Mouse (Mus musculus) liver, embryonic 13.5 days (tissue): ENCODE measurements around the gene Zfp568. TPM values are rescaled to one million over a fixed set of nuclear protein-coding genes. Genes with fewer than 3 reads are reported as not detected.

ENCODE experiments used
- ATAC-seq: fragments of 200-750 bp; cut with Nextera tagmentation; 2 replicates; pipeline ENCODE4 v1.8.0; 2017; ENCODE audit warnings: low read depth, mild to moderate bottlenecking, moderate number of reproducible peaks, moderate library complexity
- DNase-seq: peaks from one replicate; pipeline ENCODE4 v3.0.0; 2022
- H3K27ac ChIP-seq: fragments of 300-500 bp; sonication (generic); 2 replicates; pipeline ENCODE4 v1.5.1; 2015; ENCODE audit warnings: moderate library complexity, mild to moderate bottlenecking, inconsistent platforms
- H3K27me3 ChIP-seq: fragments of 300-500 bp; sonication (generic); 2 replicates; pipeline ENCODE4 v1.6.1; 2015; ENCODE audit warnings: mild to moderate bottlenecking, inconsistent platforms
- H3K36me3 ChIP-seq: fragments of 300-500 bp; sonication (generic); 2 replicates; pipeline ENCODE4 v1.6.1; 2015; ENCODE audit warnings: mild to moderate bottlenecking, inconsistent platforms
- H3K4me1 ChIP-seq: fragments of 300-500 bp; sonication (generic); replicated peaks from 2 replicates; pipeline ENCODE4 v1.6.1; 2015; ENCODE audit warnings: inconsistent platforms
- H3K4me2 ChIP-seq: fragments of 300-500 bp; sonication (generic); 2 replicates; pipeline ENCODE4 v1.6.1; 2015; ENCODE audit warnings: inconsistent platforms, mild to moderate bottlenecking, moderate library complexity
- H3K4me3 ChIP-seq: fragments of 300-500 bp; sonication (generic); replicated peaks from 2 replicates; pipeline ENCODE4 v1.5.1; 2015; ENCODE audit warnings: mild to moderate bottlenecking, inconsistent platforms
- H3K9ac ChIP-seq: fragments of 300-500 bp; sonication (generic); 2 replicates; pipeline ENCODE4 v1.6.1; 2015; ENCODE audit warnings: mild to moderate bottlenecking, inconsistent platforms
- H3K9me3 ChIP-seq: fragments of 300-500 bp; sonication (generic); replicated peaks from 2 replicates; pipeline ENCODE4 v1.6.1; 2016; ENCODE audit warnings: inconsistent platforms
- whole genome bisulfite sequencing: fragments of 180-500 bp; shearing (Covaris S2); methylation state at CpG from one replicate; pipeline ENCODE4 v1.1.7; 2015; ENCODE audit not compliant: insufficient replicate concordance; 5-methylcytosine and 5-hydroxymethylcytosine counted together
- polyA plus RNA-seq: library from polyadenylated mRNA; unstranded; fragments of >200 nt; fragmentation: Nextera tagmentation; extraction: Ambion mirVana; gene quantifications from 2 replicates; pipeline ENCODE4 v1.2.1, GENCODE M21; 2015

Zfp568 gene
- polyA plus RNA-seq, 1 experiment from 2014 or later, result 8.5 TPM

DNA sequence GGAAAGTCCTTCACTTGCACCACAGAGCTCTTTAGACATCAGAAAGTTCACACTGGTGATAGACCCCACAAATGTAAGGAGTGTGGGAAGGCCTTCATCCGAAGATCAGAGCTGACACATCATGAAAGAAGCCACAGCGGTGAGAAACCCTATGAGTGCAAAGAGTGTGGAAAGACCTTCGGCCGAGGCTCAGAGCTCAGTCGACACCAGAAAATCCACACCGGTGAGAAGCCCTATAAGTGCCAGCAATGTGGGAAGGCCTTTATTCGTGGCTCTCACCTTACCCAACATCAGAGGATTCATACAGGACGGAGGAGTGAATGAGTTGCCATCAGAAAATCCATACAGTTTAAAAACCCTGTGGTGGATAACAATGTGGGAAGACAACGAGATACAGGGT, 39.6 kb downstream of the Zfp568 start:
- Histone ChIP-seq H3K27me3 (no peaks in the 10 kb centered on the region), H3K9me3 (no peaks in the 10 kb centered on the region; the same call in 1 of the 2 replicates), H3K4me3 (no peak overlapping the region), H3K4me2 (no peak overlapping the region), H3K27ac (no peak overlapping the region), H3K9ac (no peak overlapping the region), H3K4me1 (no peaks in the 10 kb centered on the region), H3K36me3 (peaks cover 78% of the 10 kb centered on the region)
- DNase-seq, result no peak
- no peak for ATAC-seq
- WGBS, result 87% methylated on average over 9 of the region's 9 CpGs

DNA sequence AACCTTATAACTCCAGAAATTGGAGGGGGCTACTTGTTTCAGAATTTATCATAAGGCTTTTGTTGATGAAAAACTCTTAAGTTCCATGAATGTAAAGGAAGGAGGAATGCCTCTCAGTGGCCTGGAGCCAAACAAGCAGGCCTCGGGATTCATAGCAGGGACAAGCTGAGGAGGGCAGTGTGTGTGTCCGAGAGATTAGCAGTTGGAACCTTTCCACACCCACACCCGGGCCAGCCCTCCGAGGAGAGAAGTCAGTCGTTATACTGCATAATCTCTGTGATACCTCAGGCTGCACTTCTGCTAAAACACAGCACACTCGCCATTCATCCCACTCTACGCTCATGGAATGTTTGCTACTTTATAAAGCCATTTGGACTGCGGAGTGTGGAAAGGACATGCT, 40.0 kb downstream of the Zfp568 start:
- Histone ChIP-seq H3K4me2 (no peak overlapping the region), H3K27ac (no peak overlapping the region), H3K9ac (no peak overlapping the region), H3K9me3 (no peaks in the 10 kb centered on the region; the same call in 1 of the 2 replicates), H3K36me3 (peaks cover 73% of the 10 kb centered on the region), H3K4me1 (no peaks in the 10 kb centered on the region), H3K4me3 (no peak overlapping the region), H3K27me3 (no peaks in the 10 kb centered on the region)
- WGBS, result 68% methylated on average over 8 of the region's 8 CpGs
- ATAC-seq, result no peak
- DNase-seq, result no peak

DNA sequence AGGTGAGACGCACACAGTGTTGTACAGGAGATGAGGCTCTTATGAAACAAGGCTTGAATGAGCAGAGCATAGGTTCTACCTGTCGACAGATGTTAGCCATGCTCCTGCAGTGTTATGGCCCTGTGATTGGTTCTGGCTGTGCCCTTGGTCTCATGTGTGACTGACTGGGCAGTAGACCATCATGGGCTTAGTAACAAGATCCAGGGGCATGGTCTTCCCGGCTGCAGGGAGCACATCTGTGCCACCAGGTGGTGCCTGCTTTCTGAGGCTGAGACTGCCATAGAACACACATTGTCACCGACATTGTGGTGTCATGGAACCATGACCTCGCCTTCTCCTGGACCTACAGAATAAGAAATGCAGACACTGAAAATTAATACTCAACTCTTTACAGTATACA, 41.6 kb downstream of the Zfp568 start:
- peaks cover 61% of the 10 kb centered on the region for H3K36me3 ChIP-seq
- no peak overlapping the region for H3K9ac ChIP-seq
- H3K27ac ChIP-seq, result no peak overlapping the region
- no peak overlapping the region for H3K4me3 ChIP-seq
- H3K4me1 ChIP-seq, result no peaks in the 10 kb centered on the region
- 74% methylated on average over 5 of the region's 5 CpGs for WGBS
- H3K9me3 ChIP-seq, result no peaks in the 10 kb centered on the region; the same call in 1 of the 2 replicates
- H3K27me3 ChIP-seq, result no peaks in the 10 kb centered on the region
- no peak for ATAC-seq
- no peak for DNase-seq
- no peak overlapping the region for H3K4me2 ChIP-seq

DNA sequence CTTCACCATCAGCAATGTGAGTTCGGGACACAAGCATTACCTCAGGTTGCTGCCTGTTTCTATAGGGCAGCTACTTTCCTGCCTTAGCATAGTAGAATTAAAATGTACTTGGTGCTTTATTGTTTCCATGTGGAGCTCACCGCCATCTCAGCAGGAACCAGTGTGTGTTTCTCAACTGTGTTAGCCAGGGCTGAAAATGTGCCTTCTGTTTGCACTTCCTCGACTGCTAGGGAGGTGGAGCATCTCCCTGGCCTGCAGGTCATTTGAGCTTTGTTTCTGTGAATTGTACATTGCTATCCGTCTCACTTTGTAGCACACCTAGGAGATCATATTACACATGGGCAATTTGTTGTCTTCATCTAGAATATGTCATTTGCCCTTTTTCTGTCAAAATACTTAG, 43.6 kb downstream of the Zfp568 start:
- no peak overlapping the region for H3K4me3 ChIP-seq
- ATAC-seq (no peak), DNase-seq (no peak)
- peaks cover 46% of the 10 kb centered on the region for H3K36me3 ChIP-seq
- no peaks in the 10 kb centered on the region for H3K27me3 ChIP-seq
- no peak overlapping the region for H3K9ac ChIP-seq
- no peaks in the 10 kb centered on the region for H3K4me1 ChIP-seq
- WGBS, result 76% methylated on average over 4 of the region's 4 CpGs
- no peak overlapping the region for H3K4me2 ChIP-seq
- no peaks in the 10 kb centered on the region; the same call in 1 of the 2 replicates for H3K9me3 ChIP-seq
- H3K27ac ChIP-seq, result no peak overlapping the region

DNA sequence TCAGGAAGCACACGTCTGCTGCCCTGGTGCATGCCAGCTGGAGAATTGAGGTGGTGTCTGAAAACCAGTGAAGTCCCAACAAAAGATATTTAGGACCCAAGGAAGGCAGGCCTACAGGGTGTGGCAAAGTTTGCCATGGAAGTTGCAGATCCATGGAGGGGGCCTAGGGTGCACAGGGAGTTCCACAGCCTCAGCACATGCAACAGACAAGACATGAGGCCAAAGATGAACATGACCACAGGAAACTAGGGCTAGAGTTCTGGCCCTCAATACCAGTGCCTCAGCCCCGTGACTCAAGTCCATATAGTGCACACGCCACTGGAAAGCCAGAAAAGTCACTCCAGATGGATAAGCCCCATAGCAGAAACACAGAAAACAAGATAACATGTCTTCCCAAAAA, 44.8 kb downstream of the Zfp568 start:
- no peaks in the 10 kb centered on the region for H3K4me1 ChIP-seq
- H3K4me2 ChIP-seq, result no peak overlapping the region
- no peaks in the 10 kb centered on the region; the same call in 1 of the 2 replicates for H3K9me3 ChIP-seq
- no peak for ATAC-seq
- no peaks in the 10 kb centered on the region for H3K27me3 ChIP-seq
- no peak for DNase-seq
- WGBS, result 70% methylated on average over 3 of the region's 3 CpGs
- peaks cover 33% of the 10 kb centered on the region for H3K36me3 ChIP-seq
- H3K27ac ChIP-seq, result no peak overlapping the region
- no peak overlapping the region for H3K4me3 ChIP-seq
- no peak overlapping the region for H3K9ac ChIP-seq

DNA sequence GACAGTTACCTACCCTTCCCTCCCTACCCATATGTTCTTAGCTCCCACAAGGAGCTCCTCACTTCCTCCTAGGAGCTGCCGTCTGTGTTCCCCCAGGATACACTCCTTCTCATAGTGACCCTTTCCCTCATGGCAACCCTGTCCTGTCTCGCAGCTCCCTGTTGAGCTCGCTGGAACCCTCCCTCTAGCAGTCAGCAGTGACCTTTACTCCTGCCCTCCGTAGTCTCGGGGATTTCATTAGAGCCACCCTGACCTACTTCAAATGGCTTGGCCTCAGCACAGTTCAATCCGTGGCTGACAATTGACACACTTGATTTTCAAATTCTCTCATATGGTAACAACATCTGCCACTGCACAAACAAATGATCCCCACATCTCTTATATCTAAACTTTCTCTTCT, 46.9 kb downstream of the Zfp568 start:
- peaks cover 14% of the 10 kb centered on the region for H3K36me3 ChIP-seq
- H3K9ac ChIP-seq, result no peak overlapping the region
- whole genome bisulfite sequencing, result 27% methylated on average over 6 of the region's 6 CpGs
- no peaks in the 10 kb centered on the region for H3K27me3 ChIP-seq
- H3K27ac ChIP-seq, result no peak overlapping the region
- peaks cover 6% of the 10 kb centered on the region; the same call in 1 of the 2 replicates for H3K4me1 ChIP-seq
- DNase-seq (no peak), ATAC-seq (no peak)
- no peaks in the 10 kb centered on the region for H3K9me3 ChIP-seq
- no peak overlapping the region for H3K4me3 ChIP-seq
- no peak overlapping the region for H3K4me2 ChIP-seq

DNA sequence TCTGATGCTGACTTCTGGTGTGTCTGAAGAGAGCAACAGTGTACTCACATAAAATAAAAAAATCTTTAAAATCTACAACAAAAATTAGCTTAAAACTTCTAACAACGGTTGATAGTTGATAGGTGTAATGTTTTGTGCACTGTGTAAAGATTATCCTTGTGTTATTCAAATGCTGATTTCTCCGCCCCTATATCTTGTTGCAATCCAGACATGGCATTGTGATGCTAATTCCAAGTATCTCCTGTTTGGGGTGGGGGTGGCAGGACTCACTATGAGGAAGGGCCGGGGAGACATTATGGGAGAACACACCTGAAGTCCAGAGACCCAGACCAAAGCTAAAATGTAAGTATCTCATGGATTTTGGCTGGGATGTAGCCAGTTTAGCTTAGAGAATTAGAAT, 47.6 kb downstream of the Zfp568 start:
- Histone ChIP-seq H3K27ac (no peak overlapping the region), H3K9ac (no peak overlapping the region), H3K36me3 (peaks cover 9% of the 10 kb centered on the region), H3K9me3 (no peaks in the 10 kb centered on the region), H3K27me3 (no peaks in the 10 kb centered on the region), H3K4me2 (no peak overlapping the region), H3K4me3 (no peak overlapping the region), H3K4me1 (peaks cover 6% of the 10 kb centered on the region; the same call in 1 of the 2 replicates)
- no peak for ATAC-seq
- no peak for DNase-seq
- 73% methylated on average over 3 of the region's 3 CpGs for WGBS

DNA sequence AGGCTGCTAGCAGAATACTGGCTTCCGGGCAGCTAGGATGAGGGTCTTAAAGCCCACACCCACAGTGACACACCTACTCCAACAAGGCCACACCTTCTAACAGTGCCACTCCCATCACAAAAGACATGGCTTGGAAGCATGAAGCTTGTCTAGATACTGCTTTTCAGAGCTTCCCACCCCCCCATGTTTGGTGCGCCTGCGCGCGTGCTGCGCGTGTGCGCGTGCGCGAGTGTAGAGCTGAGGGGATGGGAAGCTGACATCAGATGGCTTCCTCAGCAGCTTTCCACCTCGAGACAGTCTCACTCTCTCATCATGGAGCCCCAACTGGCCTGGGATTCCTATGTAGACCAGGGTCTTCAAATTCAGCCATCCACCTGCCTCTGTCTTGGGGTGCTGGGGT, 50.6 kb downstream of the Zfp568 start:
- H3K4me1 ChIP-seq, result peaks cover 6% of the 10 kb centered on the region; the same call in 1 of the 2 replicates
- no peak overlapping the region for H3K9ac ChIP-seq
- no peak overlapping the region for H3K27ac ChIP-seq
- H3K27me3 ChIP-seq, result no peaks in the 10 kb centered on the region
- DNase-seq (no peak), ATAC-seq (no peak)
- H3K4me3 ChIP-seq, result no peak overlapping the region
- WGBS, result 84% methylated on average over 12 of the region's 12 CpGs
- H3K4me2 ChIP-seq, result no peak overlapping the region
- no peaks in the 10 kb centered on the region for H3K9me3 ChIP-seq
- H3K36me3 ChIP-seq, result no peaks in the 10 kb centered on the region

DNA sequence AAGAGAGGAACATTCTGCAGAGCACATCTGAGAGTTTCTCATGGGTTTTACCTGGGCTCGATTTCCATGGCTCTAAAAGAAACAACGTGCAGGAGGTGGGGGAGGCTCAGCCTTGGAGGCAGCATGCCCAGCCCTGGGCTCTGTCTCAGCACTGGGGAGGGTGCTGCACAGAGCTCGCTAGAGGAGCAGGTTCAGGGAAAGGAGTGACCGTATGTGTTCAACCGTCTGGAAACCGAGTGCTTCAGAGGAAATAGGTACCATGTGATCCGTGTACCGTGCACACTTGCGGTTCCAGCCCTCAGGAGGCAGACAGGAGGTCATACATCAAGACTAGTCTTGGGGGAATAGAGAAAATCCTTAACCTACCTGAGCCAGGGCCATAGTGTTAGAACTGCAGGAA, 60.6 kb downstream of the Zfp568 start:
- Histone ChIP-seq H3K36me3 (no peaks in the 10 kb centered on the region), H3K4me3 (no peak overlapping the region), H3K27ac (no peak overlapping the region), H3K9ac (no peak overlapping the region), H3K4me1 (no peaks in the 10 kb centered on the region), H3K9me3 (no peaks in the 10 kb centered on the region), H3K4me2 (no peak overlapping the region), H3K27me3 (no peaks in the 10 kb centered on the region)
- 52% methylated on average over 9 of the region's 9 CpGs for WGBS
- no peak for DNase-seq
- ATAC-seq, result no peak

DNA sequence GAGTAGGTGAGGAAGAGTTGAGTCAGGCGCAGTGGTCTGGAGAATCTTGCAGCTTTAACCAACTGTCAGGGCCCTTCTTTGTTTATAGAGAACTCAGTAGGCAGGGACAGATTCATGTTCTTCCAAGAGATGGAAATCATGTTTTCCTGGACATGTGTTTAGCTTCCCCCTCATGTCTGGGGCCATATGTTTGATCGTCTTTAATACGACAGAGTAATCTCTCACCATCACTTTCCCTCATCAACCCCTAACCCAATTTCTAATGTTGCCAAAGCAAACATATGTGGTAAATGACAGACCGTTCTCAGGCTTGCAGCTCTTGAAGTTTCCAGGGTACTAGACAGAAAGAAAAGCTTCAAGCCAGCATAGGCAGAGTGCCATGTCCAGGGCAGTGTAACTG, 64.4 kb downstream of the Zfp568 start:
- no peak overlapping the region for H3K9ac ChIP-seq
- ATAC-seq (no peak), DNase-seq (no peak)
- H3K9me3 ChIP-seq, result no peaks in the 10 kb centered on the region
- no peak overlapping the region for H3K4me3 ChIP-seq
- H3K27me3 ChIP-seq, result no peaks in the 10 kb centered on the region
- H3K36me3 ChIP-seq, result no peaks in the 10 kb centered on the region
- no peak overlapping the region for H3K4me2 ChIP-seq
- H3K27ac ChIP-seq, result no peak overlapping the region
- WGBS, result 83% methylated on average over 4 of the region's 4 CpGs
- peaks cover 16% of the 10 kb centered on the region for H3K4me1 ChIP-seq

DNA sequence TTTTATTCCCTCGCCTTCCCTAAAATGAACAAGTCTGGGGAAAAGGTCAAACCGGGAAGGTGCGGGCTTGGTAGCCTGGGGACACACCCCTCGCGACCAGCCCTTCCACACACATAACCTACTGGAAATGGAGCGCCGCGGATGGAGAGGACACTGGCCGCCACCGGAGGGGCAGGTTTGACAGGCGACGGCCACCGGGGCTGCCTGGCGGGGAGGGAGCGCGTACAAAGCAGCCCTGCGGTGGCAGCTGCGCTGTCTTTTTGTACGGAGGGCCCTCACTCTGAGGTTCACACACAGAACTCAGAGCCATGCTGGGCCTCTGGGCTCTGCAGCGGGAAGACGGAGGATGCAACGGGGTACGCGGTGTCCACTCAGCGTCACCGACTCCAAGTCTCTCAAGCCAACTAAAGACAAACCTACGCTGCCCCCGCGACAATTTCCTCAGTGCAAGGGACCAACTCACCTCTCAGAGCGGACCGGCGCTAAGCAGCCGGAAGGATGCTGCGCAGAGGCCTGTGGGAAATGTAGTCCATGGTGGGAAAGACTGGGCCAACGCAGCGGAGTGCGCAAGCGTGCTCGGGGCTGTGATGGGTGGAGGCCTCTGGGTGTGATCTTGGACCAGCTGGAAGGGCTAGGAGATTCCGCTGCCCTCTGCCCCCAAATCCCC, 67.3 kb downstream of the Zfp568 start, which contains the start of gene Zfp14:
Gene Zfp14, minus strand, starts transcription at position 499 of the 667 bp plus-strand sequence.
- peak within 1 kb of the TSS; percentile 51 for H3K27ac ChIP-seq
- ATAC-seq (peak; percentile 100), DNase-seq (peak; percentile 74)
- H3K27me3 ChIP-seq, result no peaks in the 10 kb centered on the region
- H3K4me2 ChIP-seq, result peak within 1 kb of the TSS; percentile 95
- peaks cover 16% of the 10 kb centered on the region for H3K4me1 ChIP-seq
- H3K9ac ChIP-seq, result peak within 1 kb of the TSS; percentile 75
- WGBS, result 1% methylated on average over 40 of the region's 40 CpGs
- peak within 1 kb of the TSS; percentile 78 for H3K4me3 ChIP-seq
- no peaks in the 10 kb centered on the region for H3K9me3 ChIP-seq
- H3K36me3 ChIP-seq, result peaks cover 1% of the 10 kb centered on the region

DNA sequence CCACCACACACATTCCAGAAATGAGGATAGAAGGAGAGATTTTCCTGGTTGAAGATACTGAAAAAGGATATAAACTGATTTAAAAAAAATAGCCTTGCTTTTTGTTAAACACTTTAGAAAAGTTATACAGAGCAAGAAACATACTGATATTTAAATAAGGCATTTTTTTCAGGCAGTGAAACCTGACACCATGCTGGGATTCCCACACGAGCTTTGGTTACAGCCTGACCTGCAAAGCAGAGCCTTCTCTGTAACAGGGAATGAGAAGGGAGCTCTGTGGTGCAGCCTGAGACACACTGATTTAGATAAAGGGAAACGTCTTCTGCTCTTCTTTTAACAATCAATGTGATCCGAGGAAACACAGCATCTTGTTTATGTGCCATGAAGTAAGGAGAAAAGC, 69.8 kb downstream of the Zfp568 start:
- Histone ChIP-seq H3K4me2 (no peak overlapping the region), H3K4me3 (no peak overlapping the region), H3K4me1 (peaks cover 16% of the 10 kb centered on the region), H3K9ac (no peak overlapping the region), H3K36me3 (peaks cover 17% of the 10 kb centered on the region), H3K27me3 (no peaks in the 10 kb centered on the region), H3K27ac (no peak overlapping the region), H3K9me3 (no peaks in the 10 kb centered on the region)
- ATAC-seq (no peak), DNase-seq (no peak)
- WGBS, result 12% methylated on average over 3 of the region's 3 CpGs
